Mouse (Mus musculus) heart, adult 2 months (tissue): ENCODE measurements around the gene Slc22a20. TPM values are rescaled to one million over a fixed set of nuclear protein-coding genes. Genes with fewer than 3 reads are reported as not detected.

Source experiments
- DNase-seq, 2 experiments: peaks; one replicate each; pipeline ENCODE4 v3.0.0; 2021
- H3K27ac ChIP-seq: fragments of 200-600 bp; 2 replicates; pipeline ENCODE4 v1.8.1; 2022
- H3K27me3 ChIP-seq: fragments of 200-500 bp; 2 replicates; pipeline ENCODE4 v1.6.1; 2012; ENCODE audit warnings: mild to moderate bottlenecking, low read length, inconsistent platforms, mixed read lengths; ENCODE audit not compliant: control insufficient read depth, insufficient read depth
- H3K36me3 ChIP-seq: fragments of 200-500 bp; 2 replicates; pipeline ENCODE4 v1.6.1; 2012; ENCODE audit warnings: low read length, inconsistent platforms; ENCODE audit not compliant: control insufficient read depth, insufficient read depth
- H3K4me1 ChIP-seq: fragments of 200-500 bp; 2 replicates; pipeline ENCODE4 v1.6.1; 2011; ENCODE audit warnings: low read length; ENCODE audit not compliant: control insufficient read depth, insufficient read depth
- H3K4me3 ChIP-seq: fragments of 200-600 bp; 2 replicates; pipeline ENCODE4 v1.8.1; 2022
- H3K79me2 ChIP-seq: fragments of 200-500 bp; replicated peaks from 2 replicates; pipeline ENCODE4 v1.6.1; 2012; ENCODE audit warnings: mild to moderate bottlenecking, inconsistent platforms, low read length, moderate library complexity, mixed read lengths; ENCODE audit not compliant: control insufficient read depth, insufficient read depth
- H3K9ac ChIP-seq: fragments of 200-500 bp; 2 replicates; pipeline ENCODE4 v1.6.1; 2012; ENCODE audit warnings: low read depth, mild to moderate bottlenecking, control low read depth, inconsistent platforms, low read length, mixed read lengths
- CTCF ChIP-seq: fragments of 200-600 bp; IDR thresholded peaks from 2 replicates; pipeline ENCODE4 v1.8.1; 2022; ENCODE audit warnings: antibody characterized with exemption, mild to moderate bottlenecking, moderate library complexity
- EP300 ChIP-seq: fragments of 200-500 bp; IDR thresholded peaks from 2 replicates; pipeline ENCODE4 v1.6.1; 2011; ENCODE audit warnings: low read depth, low read length, control low read depth; ENCODE audit not compliant: insufficient read depth
- POLR2A ChIP-seq: fragments of 200-500 bp; IDR thresholded peaks from 2 replicates; pipeline ENCODE4 v1.6.1; 2011; ENCODE audit warnings: mild to moderate bottlenecking, low read depth, low read length, control low read depth; ENCODE audit not compliant: insufficient read depth
- WGBS: fragments of 180-500 bp; shearing (Covaris S2); methylation state at CpG from one replicate; pipeline ENCODE4 v1.1.7; 2018; 5-methylcytosine and 5-hydroxymethylcytosine counted together
- intact Hi-C: fragments of 180-260 bp; cut with DNase I; formaldehyde crosslinking; loops from one replicate; pipeline ENCODE4 v1.15.1; 2025
- polyA plus RNA-seq: library from polyadenylated mRNA; depleted of rRNA; stranded (reverse); fragments of >200 nt; gene quantifications from 2 replicates; pipeline ENCODE4 v1.2.3, GENCODE M21; 2012
- total RNA-seq, 2 experiments: library from RNA; stranded (reverse); gene quantifications; 2 replicates each; pipeline ENCODE4 v1.2.3; 2021

Gene Slc22a20
- total and polyA plus RNA-seq, 3 experiments = not detected

DNA sequence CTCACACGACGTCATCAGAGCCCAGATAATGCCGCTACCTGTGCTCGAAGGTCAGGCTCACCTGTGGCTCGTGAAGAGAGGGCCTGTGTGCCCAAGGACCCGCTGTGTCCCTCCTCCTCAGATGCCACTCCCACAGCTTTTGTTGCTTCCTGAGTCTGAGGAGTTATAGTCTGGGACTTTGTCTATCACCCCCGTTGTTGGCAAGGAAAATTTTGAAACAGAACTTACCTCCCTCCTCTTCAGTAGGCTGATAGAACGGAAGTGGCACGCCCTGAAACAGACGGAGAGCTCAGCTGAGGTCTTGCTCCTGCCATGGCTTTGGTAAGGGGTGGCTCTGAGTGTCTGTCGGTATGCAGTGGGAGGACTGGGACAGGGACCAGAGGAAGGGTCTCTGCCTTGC, 35.7 kb downstream of the Slc22a20 start:
- Histone ChIP-seq H3K4me3 (no peak overlapping the region), H3K27me3 (no peaks in the 10 kb centered on the region), H3K27ac (no peak overlapping the region), H3K36me3 (0 out of 2 replicates have a peak, but pooled peaks cover 2% of the 10 kb centered on the region), H3K79me2 (no peaks in the 10 kb centered on the region), H3K4me1 (peaks cover 26% of the 10 kb centered on the region), H3K9ac (no peak overlapping the region)
- intact Hi-C loops = no loop called here
- WGBS = 66% methylated on average over 11 of the region's 11 CpGs
- TF ChIP-seq EP300 = no peak
- TF ChIP-seq POLR2A = no peak
- TF ChIP-seq CTCF = no peak
- no peak for DNase-seq

DNA sequence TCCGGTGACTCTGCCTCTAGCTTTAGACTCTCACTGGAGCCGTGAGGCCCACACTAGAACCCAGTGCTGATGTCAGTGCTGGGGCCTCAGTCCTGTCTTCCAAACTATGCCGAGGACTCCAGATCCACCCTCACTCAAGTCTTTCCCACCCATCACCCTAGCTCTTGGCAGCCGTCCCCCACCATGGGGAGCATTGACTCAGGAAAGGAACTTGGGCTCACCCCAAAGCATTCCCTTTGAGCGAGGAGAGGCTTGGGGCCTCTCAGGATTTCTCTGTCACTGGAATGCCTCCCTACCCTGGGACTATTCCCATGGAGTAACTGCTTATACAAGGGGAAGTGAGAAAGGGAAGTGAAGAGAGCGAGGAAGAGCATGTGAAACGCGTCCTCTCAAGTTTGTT, 40.1 kb downstream of the Slc22a20 start:
- H3K4me1 ChIP-seq = peaks cover 22% of the 10 kb centered on the region
- peak; percentile 69 to 75 for DNase-seq
- no peak overlapping the region for H3K9ac ChIP-seq
- TF ChIP-seq CTCF = no peak
- 0 out of 2 replicates have a peak, but pooled peaks have one; percentile 17 for TF ChIP-seq POLR2A
- TF ChIP-seq EP300 = no peak
- no peak overlapping the region for H3K4me3 ChIP-seq
- no peaks in the 10 kb centered on the region for H3K27me3 ChIP-seq
- no peaks in the 10 kb centered on the region for H3K79me2 ChIP-seq
- peak overlapping the region; percentile 59 for H3K27ac ChIP-seq
- WGBS = 40% methylated on average over 8 of the region's 8 CpGs
- intact Hi-C loops = no loop called here
- H3K36me3 ChIP-seq = 0 out of 2 replicates have a peak, but pooled peaks cover 2% of the 10 kb centered on the region

DNA sequence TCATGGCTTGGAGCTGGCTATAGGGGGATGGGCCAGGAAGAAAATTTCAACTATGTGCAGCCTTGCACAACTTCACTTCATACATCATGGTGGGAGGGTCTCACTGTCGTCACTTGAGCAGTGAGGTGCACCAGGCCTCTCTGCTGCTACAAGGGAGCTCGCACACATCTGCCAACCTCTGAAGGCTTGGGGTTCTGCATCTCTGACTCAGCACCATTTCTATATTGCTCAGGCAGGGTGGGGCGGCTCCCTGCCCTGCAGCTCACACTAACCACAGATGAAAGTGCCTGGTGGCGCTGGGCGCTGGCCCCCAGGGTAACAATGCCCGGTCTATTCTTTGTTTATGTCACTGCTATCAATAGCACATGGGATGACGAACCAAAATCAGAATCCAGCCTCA, 40.9 kb downstream of the Slc22a20 start:
- H3K27ac ChIP-seq = peak overlapping the region; percentile 59
- peak; percentile 46 to 59 for DNase-seq
- no peaks in the 10 kb centered on the region for H3K79me2 ChIP-seq
- H3K4me3 ChIP-seq = no peak overlapping the region
- H3K27me3 ChIP-seq = no peaks in the 10 kb centered on the region
- H3K9ac ChIP-seq = no peak overlapping the region
- no peak for TF ChIP-seq POLR2A
- TF ChIP-seq CTCF = no peak
- H3K4me1 ChIP-seq = peaks cover 26% of the 10 kb centered on the region
- WGBS = 52% methylated on average over 7 of the region's 7 CpGs
- intact Hi-C loops = no loop called here
- H3K36me3 ChIP-seq = 0 out of 2 replicates have a peak, but pooled peaks cover 2% of the 10 kb centered on the region

DNA sequence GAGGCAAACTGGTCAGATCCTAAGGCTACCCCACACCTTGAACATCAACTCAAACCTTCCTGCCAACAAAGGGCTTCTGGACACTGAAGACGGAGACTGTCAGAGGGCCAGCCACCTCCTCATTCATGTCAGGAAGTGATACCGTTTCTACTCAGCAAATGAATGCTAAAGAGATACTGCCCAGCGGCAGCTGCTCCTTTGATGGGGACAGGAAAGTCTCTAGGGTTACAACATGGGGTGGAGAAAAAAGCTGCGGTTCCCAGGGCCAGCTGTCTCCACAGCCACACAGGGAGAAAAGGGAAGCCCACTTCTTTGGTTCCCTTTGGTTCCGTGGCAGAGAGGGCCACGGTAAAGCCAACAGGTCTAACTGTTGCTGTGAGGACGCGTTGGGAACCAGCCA, 41.8 kb downstream of the Slc22a20 start:
- Histone ChIP-seq H3K4me1 (peaks cover 31% of the 10 kb centered on the region), H3K9ac (no peak overlapping the region), H3K79me2 (no peaks in the 10 kb centered on the region), H3K27me3 (no peaks in the 10 kb centered on the region), H3K4me3 (no peak overlapping the region), H3K36me3 (0 out of 2 replicates have a peak, but pooled peaks cover 2% of the 10 kb centered on the region), H3K27ac (no peak overlapping the region; the same call in 1 of the 2 replicates)
- WGBS = 33% methylated on average over 8 of the region's 8 CpGs
- TF ChIP-seq EP300 (no peak), CTCF (no peak), POLR2A (no peak)
- intact Hi-C loops = no loop called here
- no peak for DNase-seq

DNA sequence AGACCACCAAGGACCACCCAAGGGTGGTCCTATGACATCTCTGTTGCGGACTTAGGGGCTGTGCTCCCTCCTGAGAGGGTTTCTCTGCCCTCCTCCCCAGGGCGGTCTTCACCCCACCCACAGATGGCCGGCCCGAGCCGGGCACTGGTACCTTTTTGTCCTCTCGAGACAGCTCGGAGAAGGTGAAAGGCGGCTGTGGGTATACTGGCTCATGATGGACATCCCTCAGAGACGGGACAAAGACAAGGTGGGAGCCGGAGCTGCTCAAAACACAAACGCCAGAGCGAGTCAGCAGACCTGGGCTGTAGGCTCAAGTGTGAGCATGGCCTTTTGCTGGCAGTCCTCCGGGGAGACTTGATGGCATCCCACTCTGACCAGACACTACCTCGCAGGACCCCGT, 42.5 kb downstream of the Slc22a20 start:
- no peak overlapping the region for H3K27ac ChIP-seq
- TF ChIP-seq CTCF = no peak
- no peak overlapping the region for H3K9ac ChIP-seq
- no peak overlapping the region for H3K4me3 ChIP-seq
- intact Hi-C loops = no loop called here
- DNase-seq = no peak
- H3K27me3 ChIP-seq = no peaks in the 10 kb centered on the region
- 0 out of 2 replicates have a peak, but pooled peaks cover 2% of the 10 kb centered on the region for H3K36me3 ChIP-seq
- WGBS = 93% methylated on average over 15 of the region's 15 CpGs
- H3K79me2 ChIP-seq = no peaks in the 10 kb centered on the region
- peaks cover 31% of the 10 kb centered on the region for H3K4me1 ChIP-seq

DNA sequence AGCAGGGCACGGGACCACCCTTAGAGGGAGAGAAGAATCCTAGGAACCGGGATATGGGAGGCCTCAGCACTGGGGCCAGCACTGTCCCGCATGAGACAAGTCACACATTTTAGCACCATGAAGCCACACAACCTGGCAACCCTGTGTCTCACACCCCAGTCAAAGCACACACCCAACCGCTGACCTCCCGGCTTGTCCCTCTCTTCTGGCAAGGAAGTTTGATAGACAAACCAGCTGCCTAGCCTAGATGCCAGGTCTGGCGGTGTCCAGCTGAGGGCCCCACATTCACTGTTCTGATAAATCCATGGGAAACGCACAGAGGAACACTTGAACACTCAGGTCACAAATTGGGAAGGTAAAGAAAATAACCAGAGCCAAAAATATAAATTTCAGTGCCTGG, 43.4 kb downstream of the Slc22a20 start:
- Histone ChIP-seq H3K79me2 (no peaks in the 10 kb centered on the region), H3K36me3 (0 out of 2 replicates have a peak, but pooled peaks cover 2% of the 10 kb centered on the region), H3K4me3 (no peak overlapping the region), H3K9ac (no peak overlapping the region), H3K4me1 (peaks cover 37% of the 10 kb centered on the region), H3K27ac (no peak overlapping the region), H3K27me3 (no peaks in the 10 kb centered on the region)
- intact Hi-C loops = no loop called here
- 49% methylated on average over 7 of the region's 7 CpGs for WGBS
- DNase-seq = no peak
- TF ChIP-seq CTCF (no peak), POLR2A (no peak), EP300 (no peak)
